Mouse (Mus musculus) embryonic facial prominence, embryonic 14.5 days (tissue): ENCODE measurements around the gene Nme7. TPM values are rescaled to one million over a fixed set of nuclear protein-coding genes. Genes with fewer than 3 reads are reported as not detected.

Source experiments
- ATAC-seq: fragments of 200-750 bp; cut with Nextera tagmentation; 2 replicates; pipeline ENCODE4 v1.8.0; 2017; ENCODE audit warnings: low read depth, moderate number of reproducible peaks, moderate TSS enrichment
- DNase-seq: peaks from one replicate; pipeline ENCODE4 v3.0.0-alpha.2; 2015; ENCODE audit warnings: low spot score
- H3K27ac ChIP-seq: fragments of 300-500 bp; sonication (generic); replicated peaks from 2 replicates; pipeline ENCODE4 v1.5.1; 2014; ENCODE audit warnings: low read depth, mild to moderate bottlenecking, low read length, moderate library complexity
- H3K27me3 ChIP-seq: fragments of 300-500 bp; sonication (generic); replicated peaks from 2 replicates; pipeline ENCODE4 v1.6.1; 2014; ENCODE audit warnings: low read length; ENCODE audit not compliant: control insufficient read depth, insufficient read depth
- H3K36me3 ChIP-seq: fragments of 300-500 bp; sonication (generic); 2 replicates; pipeline ENCODE4 v1.6.1; 2014; ENCODE audit warnings: low read length, mixed read lengths; ENCODE audit not compliant: control insufficient read depth, insufficient read depth
- H3K4me1 ChIP-seq: fragments of 300-500 bp; sonication (generic); 2 replicates; pipeline ENCODE4 v1.6.1; 2014; ENCODE audit warnings: antibody characterized with exemption, low read length; ENCODE audit not compliant: control insufficient read depth, insufficient read depth
- H3K4me2 ChIP-seq: fragments of 300-500 bp; sonication (generic); 2 replicates; pipeline ENCODE4 v1.6.1; 2014; ENCODE audit warnings: low read depth, mild to moderate bottlenecking, low read length, moderate library complexity, mixed read lengths
- H3K4me3 ChIP-seq: fragments of 300-500 bp; sonication (generic); 2 replicates; pipeline ENCODE4 v1.5.1; 2014; ENCODE audit warnings: low read depth, mild to moderate bottlenecking, low read length
- H3K9ac ChIP-seq: fragments of 300-500 bp; sonication (generic); 2 replicates; pipeline ENCODE4 v1.6.1; 2014; ENCODE audit warnings: low read depth, mild to moderate bottlenecking, low read length, moderate library complexity, mixed read lengths
- H3K9me3 ChIP-seq: fragments of 300-500 bp; sonication (generic); 2 replicates; pipeline ENCODE4 v1.6.1; 2016; ENCODE audit warnings: low read length; ENCODE audit not compliant: control insufficient read depth
- WGBS: fragments of 180-500 bp; shearing (Covaris S2); extraction: QIAGEN DNeasy Blood & Tissue Kit; methylation state at CpG from one replicate; pipeline ENCODE4 v1.1.7; 2014; 5-methylcytosine and 5-hydroxymethylcytosine counted together
- polyA plus RNA-seq: library from polyadenylated mRNA; unstranded; fragments of >200 nt; fragmentation: Nextera tagmentation; extraction: Ambion mirVana; gene quantifications from 2 replicates; pipeline ENCODE4 v1.2.1, GENCODE M21; 2014

Nme7 gene
- polyA plus RNA-seq, 1 experiment from 2014 or later, result 27.3 TPM

DNA sequence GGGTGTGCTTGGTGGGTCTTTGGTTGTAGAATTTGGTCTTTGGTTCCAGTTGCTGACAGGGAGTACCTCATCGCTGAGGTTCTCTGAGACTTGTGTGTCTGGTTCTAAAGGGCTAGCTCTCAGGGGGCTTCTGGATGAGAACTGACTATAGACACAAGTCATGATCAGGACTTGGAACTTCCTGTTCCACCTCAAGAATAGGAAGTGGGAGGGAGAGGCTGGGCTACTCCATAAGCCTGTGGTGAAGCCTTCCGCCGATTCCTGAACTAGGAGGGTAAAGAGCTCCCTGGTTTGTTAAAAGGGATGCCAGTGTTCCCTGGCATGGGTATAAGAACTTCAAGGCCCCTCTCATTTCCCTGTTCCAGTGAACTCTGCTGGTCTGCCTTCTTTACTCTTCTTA is 19.9 kb upstream of the Nme7 start:
- H3K27me3 ChIP-seq, result no peaks in the 10 kb centered on the region
- no peaks in the 10 kb centered on the region for H3K9me3 ChIP-seq
- no peak for ATAC-seq
- H3K4me2 ChIP-seq, result no peak overlapping the region
- H3K36me3 ChIP-seq, result no peaks in the 10 kb centered on the region
- no peaks in the 10 kb centered on the region for H3K4me1 ChIP-seq
- 94% methylated on average over 3 of the region's 3 CpGs for WGBS
- H3K9ac ChIP-seq, result no peak overlapping the region
- no peak for DNase-seq
- H3K27ac ChIP-seq, result no peak overlapping the region
- H3K4me3 ChIP-seq, result no peak overlapping the region

- DNase-seq, result peak; percentile 8
Observed at GRCm38 (mm10) chr1:164287406-164287805, 16.5 kb upstream of the Nme7 start.

DNA sequence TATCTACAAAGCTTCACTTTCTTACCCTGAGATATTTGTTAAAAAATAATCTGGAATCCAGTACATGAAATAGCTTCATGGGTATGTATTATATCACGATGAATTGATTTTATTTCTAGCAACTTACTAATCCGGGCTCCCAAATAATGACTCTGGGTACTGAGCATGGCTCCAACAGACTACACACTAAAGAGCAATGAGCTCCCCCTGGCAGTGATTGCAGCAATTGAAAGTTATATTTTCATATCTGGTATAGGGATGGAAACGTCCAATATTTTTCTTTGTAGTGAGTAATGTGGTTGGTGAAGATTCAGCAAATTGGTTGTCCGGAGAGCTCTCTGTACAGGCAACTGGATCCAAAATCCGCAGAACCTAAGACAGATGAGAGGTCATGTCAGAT is 11.9 kb upstream of the Nme7 start:
- Histone ChIP-seq H3K27ac (no peak overlapping the region), H3K4me2 (no peak overlapping the region), H3K9ac (no peak overlapping the region), H3K9me3 (no peaks in the 10 kb centered on the region), H3K27me3 (no peaks in the 10 kb centered on the region), H3K4me1 (no peaks in the 10 kb centered on the region), H3K4me3 (no peak overlapping the region), H3K36me3 (peaks cover 54% of the 10 kb centered on the region)
- 83% methylated on average over 5 of the region's 5 CpGs for WGBS
- DNase-seq (no peak), ATAC-seq (no peak)

More at GRCm38 (mm10) chr1:164287406-164287805, 16.5 kb upstream of the Nme7 start:
- Histone ChIP-seq H3K4me1 (no peaks in the 10 kb centered on the region), H3K9me3 (no peaks in the 10 kb centered on the region), H3K27me3 (no peaks in the 10 kb centered on the region), H3K36me3 (peaks cover 19% of the 10 kb centered on the region), H3K27ac (no peak overlapping the region), H3K9ac (no peak overlapping the region), H3K4me2 (no peak overlapping the region), H3K4me3 (no peak overlapping the region)
- ATAC-seq, result no peak
- 52% methylated on average over 15 of the region's 15 CpGs for WGBS

DNA sequence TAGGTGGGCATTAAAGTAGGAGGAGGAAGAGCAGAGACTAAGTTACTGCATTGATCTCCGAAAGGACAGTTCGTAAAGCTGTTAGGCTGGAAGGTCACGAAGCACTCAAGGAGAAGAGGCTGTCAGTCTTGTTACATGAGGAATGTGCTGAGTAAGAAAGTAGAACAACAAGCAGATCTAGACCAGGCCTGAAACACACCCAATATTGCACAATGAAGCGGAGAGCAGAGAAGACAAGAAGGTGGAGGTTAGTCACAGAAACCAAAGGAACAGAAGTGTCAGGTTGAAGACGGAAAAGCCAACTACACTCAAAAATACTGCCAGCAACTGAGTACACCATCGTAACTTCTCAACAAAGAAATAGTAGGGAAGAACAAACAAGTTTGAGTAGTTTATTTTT is 9.8 kb upstream of the Nme7 start:
- no peak for DNase-seq
- no peak overlapping the region for H3K4me2 ChIP-seq
- H3K36me3 ChIP-seq, result peaks cover 73% of the 10 kb centered on the region
- no peaks in the 10 kb centered on the region for H3K27me3 ChIP-seq
- no peak overlapping the region for H3K9ac ChIP-seq
- no peak overlapping the region for H3K4me3 ChIP-seq
- H3K9me3 ChIP-seq, result no peaks in the 10 kb centered on the region
- no peak overlapping the region for H3K27ac ChIP-seq
- 93% methylated on average over 6 of the region's 6 CpGs for WGBS
- ATAC-seq, result no peak
- H3K4me1 ChIP-seq, result no peaks in the 10 kb centered on the region

DNA sequence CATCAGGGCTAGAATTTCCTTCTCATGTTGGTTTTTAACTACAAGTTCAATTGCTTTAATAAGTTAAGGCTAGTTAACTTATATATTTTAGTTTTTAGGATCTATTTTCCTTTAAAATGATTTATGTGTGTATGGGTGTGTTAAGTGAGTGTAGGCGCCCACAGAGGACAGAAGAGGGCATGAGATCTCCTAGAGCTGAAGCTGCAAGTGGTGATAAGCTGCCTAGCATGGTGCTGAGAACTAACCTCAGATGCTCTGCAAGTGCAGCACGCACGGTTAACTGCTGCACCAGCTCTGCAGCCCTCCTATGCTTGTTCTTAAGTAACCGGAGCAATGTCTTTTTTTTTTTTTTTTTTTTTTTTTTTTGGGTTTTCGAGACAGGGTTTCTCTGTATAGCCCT is 7.4 kb upstream of the Nme7 start:
- H3K4me1 ChIP-seq, result no peaks in the 10 kb centered on the region
- H3K4me3 ChIP-seq, result no peak overlapping the region
- H3K4me2 ChIP-seq, result no peak overlapping the region
- H3K27me3 ChIP-seq, result no peaks in the 10 kb centered on the region
- H3K27ac ChIP-seq, result no peak overlapping the region
- H3K9ac ChIP-seq, result no peak overlapping the region
- WGBS, result 88% methylated on average over 4 of the region's 5 CpGs
- no peak for DNase-seq
- H3K9me3 ChIP-seq, result no peaks in the 10 kb centered on the region
- H3K36me3 ChIP-seq, result peaks cover 85% of the 10 kb centered on the region
- ATAC-seq, result no peak

DNA sequence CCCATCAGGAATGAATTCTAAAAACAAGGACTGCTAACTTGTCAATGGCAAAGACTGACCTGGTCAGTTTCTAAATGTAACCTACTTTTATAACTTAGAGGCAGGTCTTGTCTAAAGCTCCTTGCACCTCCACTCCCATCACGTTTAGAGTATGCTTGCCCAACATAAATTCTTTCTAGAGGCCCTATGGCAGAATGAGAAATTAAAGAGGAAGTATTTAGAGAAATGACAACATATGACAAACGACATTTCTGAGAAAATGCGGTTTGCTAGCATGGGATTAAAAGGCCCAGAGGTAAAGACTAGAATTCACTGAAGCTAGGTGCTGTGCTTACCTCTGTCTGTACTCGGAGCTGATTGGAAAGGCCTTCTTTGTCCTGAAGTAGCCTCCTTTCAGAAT is 2.0 kb upstream of the Nme7 start:
- H3K36me3 ChIP-seq, result peaks cover 70% of the 10 kb centered on the region
- no peaks in the 10 kb centered on the region for H3K27me3 ChIP-seq
- no peaks in the 10 kb centered on the region for H3K9me3 ChIP-seq
- ATAC-seq (no peak), DNase-seq (no peak)
- H3K4me3 ChIP-seq, result no peak overlapping the region
- H3K4me1 ChIP-seq, result peaks cover 12% of the 10 kb centered on the region
- 84% methylated on average over 4 of the region's 4 CpGs for WGBS
- H3K9ac ChIP-seq, result no peak overlapping the region
- H3K27ac ChIP-seq, result no peak overlapping the region
- no peak overlapping the region for H3K4me2 ChIP-seq

GRCm38 (mm10) chr1:164307124-164307751 is 3.3 kb downstream of the Nme7 start, which contains the start of gene Blzf1:
TSS of gene Blzf1 (minus strand) at chr1:164307489.
- Histone ChIP-seq H3K4me3 (peak within 1 kb of the TSS; percentile 60), H3K27ac (peak within 1 kb of the TSS; percentile 76), H3K36me3 (peaks cover 20% of the 10 kb centered on the region), H3K27me3 (no peaks in the 10 kb centered on the region), H3K4me2 (peak within 1 kb of the TSS; percentile 66), H3K4me1 (peaks cover 19% of the 10 kb centered on the region), H3K9ac (peak within 1 kb of the TSS; percentile 69), H3K9me3 (no peaks in the 10 kb centered on the region)
- ATAC-seq (peak; percentile 98), DNase-seq (peak; percentile 99)
- under 1% methylated on average over 35 of the region's 35 CpGs for WGBS

- no peaks in the 10 kb centered on the region for H3K9me3 ChIP-seq
- H3K27ac ChIP-seq, result peak overlapping the region; percentile 76
- no peak for ATAC-seq
- WGBS, result 13% methylated on average over 10 of the region's 10 CpGs
- no peak for DNase-seq
- H3K27me3 ChIP-seq, result no peaks in the 10 kb centered on the region
- peak overlapping the region; percentile 60 for H3K4me3 ChIP-seq
- H3K4me1 ChIP-seq, result peaks cover 19% of the 10 kb centered on the region
- peaks cover 14% of the 10 kb centered on the region; the same call in 1 of the 2 replicates for H3K36me3 ChIP-seq
- H3K4me2 ChIP-seq, result peak overlapping the region; percentile 66
- H3K9ac ChIP-seq, result peak overlapping the region; percentile 67
Observed at GRCm38 (mm10) chr1:164307922-164308321, 4.0 kb downstream of the Nme7 start.

DNA sequence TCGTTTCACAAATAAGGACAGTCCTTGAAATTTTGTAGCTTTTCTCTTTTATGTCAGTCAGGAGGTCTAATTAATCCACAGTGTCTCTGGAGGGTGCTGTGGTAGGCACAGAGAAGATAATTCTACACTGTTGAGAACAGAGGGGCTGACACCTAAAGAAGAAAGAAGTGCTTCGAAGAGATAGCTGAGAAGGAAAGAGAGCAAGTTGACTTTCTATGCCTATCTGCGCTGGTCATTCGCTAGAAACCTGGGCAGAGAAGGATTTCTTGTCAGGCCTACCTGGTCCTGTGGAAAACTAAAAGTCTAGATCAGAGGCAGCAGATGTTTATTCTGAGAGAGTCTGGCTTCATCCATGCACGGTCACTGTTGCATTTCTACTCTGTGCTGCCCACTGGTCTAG is 10.2 kb downstream of the Nme7 start:
- 91% methylated on average over 5 of the region's 5 CpGs for WGBS
- no peak overlapping the region for H3K4me2 ChIP-seq
- ATAC-seq, result no peak

More for the DNA sequence above, 10.2 kb downstream of the Nme7 start:
- no peak overlapping the region for H3K9ac ChIP-seq
- no peaks in the 10 kb centered on the region for H3K27me3 ChIP-seq
- no peaks in the 10 kb centered on the region for H3K4me1 ChIP-seq
- no peaks in the 10 kb centered on the region for H3K9me3 ChIP-seq
- no peak overlapping the region for H3K4me3 ChIP-seq
- DNase-seq, result no peak
- H3K36me3 ChIP-seq, result 0 out of 2 replicates have a peak, but pooled peaks cover 10% of the 10 kb centered on the region
- no peak overlapping the region for H3K27ac ChIP-seq
